Comparison of ENCODE assay signal across 24 mouse cellular contexts in the genomic region with DNA sequence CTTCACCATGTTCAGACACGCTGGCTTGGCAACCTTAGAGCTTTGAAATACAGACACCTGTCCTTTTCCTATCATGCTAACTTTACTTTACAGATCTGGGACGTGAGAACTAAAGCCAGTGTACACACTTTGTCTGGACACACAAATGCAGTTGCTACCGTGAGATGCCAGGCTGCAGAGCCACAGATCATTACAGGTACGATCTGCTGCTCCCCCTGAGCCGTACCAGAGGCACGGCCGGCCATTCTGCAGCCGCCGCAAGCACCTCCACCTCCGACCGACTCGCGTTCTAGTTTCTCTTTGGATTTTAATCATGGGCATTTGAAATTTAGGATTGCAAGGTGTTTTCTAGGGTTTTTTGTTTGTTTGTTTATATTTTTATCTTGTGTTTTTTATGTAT. TPM values are rescaled to one million over a fixed set of nuclear protein-coding genes. Genes with fewer than 3 reads are reported as not detected.
A peak's percentile ranks its signal among the peaks of the same experiment; 100 is the strongest.
DNase-seq lines count a peak whose midpoint lies in the region; ATAC-seq and TF ChIP-seq lines count a peak whose summit lies in the region.
"Had no signal": no experiment of that assay in that cellular context is flagged by ENCODE, and none has a peak within 500 bp of the region (broad histone marks: within the 10 kb centered on the region; RNA-seq: fewer than 3 reads in every experiment).

No protein-coding gene starts in this region.

- peak; percentile 27 for DNase-seq in heart, embryonic 10.5 days (ENCODE audit: low spot score)
- no peak for DNase-seq in heart, adult 2 months
- DNase-seq in heart, postnatal 4 days, result peak; percentile 1
- no peak for DNase-seq in heart, postnatal 14 days
- no peak for DNase-seq in lung, postnatal 0 days (ENCODE audit: low spot score)
- DNase-seq in lung, postnatal 25 days (ENCODE audit: low spot score), result no peak
- DNase-seq: adrenal gland, adult 2 months; adrenal gland, adult 8-10 months; adrenal gland, postnatal 10 days; adrenal gland, postnatal 14 days; adrenal gland, postnatal 25 days; adrenal gland, postnatal 36 days; B cell, adult 2 months; cerebellum, adult 11 months; cerebellum, adult 11-12 months; cerebellum, adult 18-20 months had no signal

- H3K27ac ChIP-seq in heart, embryonic 10.5 days, result no peak overlapping the region
- no peak overlapping the region for H3K27ac ChIP-seq in heart, adult 2 months
- H3K27ac ChIP-seq in lung, postnatal 0 days (ENCODE audit: low read length), result 0 out of 2 replicates have a peak overlapping the region, but pooled peaks have one; percentile 76

- TF ChIP-seq EP300 in heart, adult 2 months (IDR thresholded peaks at IDR 0.05; ENCODE audit: insufficient read depth, low read depth, low read length), result no peak
- TF ChIP-seq EP300 in lung, postnatal 0 days (IDR thresholded peaks at IDR 0.05), result no peak

- no peaks in the 10 kb centered on the region for H3K4me1 ChIP-seq in heart, embryonic 10.5 days
- H3K4me1 ChIP-seq in heart, adult 2 months (ENCODE audit: control insufficient read depth, insufficient read depth, low read length), result no peaks in the 10 kb centered on the region
- no peaks in the 10 kb centered on the region for H3K4me1 ChIP-seq in lung, postnatal 0 days (ENCODE audit: insufficient read depth, low read depth, low read length)

- no peak overlapping the region for H3K4me3 ChIP-seq in heart, embryonic 10.5 days
- no peak overlapping the region for H3K4me3 ChIP-seq in heart, adult 2 months
- no peak overlapping the region for H3K4me3 ChIP-seq in lung, postnatal 0 days (ENCODE audit: low read depth, low read length)

- TF ChIP-seq CTCF in heart, adult 2 months (IDR thresholded peaks at IDR 0.05), result no peak
- TF ChIP-seq CTCF in lung, postnatal 0 days (IDR thresholded peaks at IDR 0.05), result no peak

- no peak for TF ChIP-seq POLR2A in heart, adult 2 months (IDR thresholded peaks at IDR 0.05; ENCODE audit: insufficient read depth, low read depth, low read length)

- ATAC-seq in lung, postnatal 0 days, result no peak
- ATAC-seq: activated CD4-positive, CD25-positive, alpha-beta regulatory T cell, adult 4 months; CD4-positive, CD25-positive, alpha-beta regulatory T cell, adult 4 months; Patski had no signal

- H3K27me3 ChIP-seq in heart, embryonic 10.5 days (ENCODE audit: insufficient read depth, poor library complexity, severe bottlenecking), result no peaks in the 10 kb centered on the region
- no peaks in the 10 kb centered on the region for H3K27me3 ChIP-seq in heart, adult 2 months (ENCODE audit: control insufficient read depth, insufficient read depth, low read length)
- no peaks in the 10 kb centered on the region for H3K27me3 ChIP-seq in lung, postnatal 0 days (replicated peaks; ENCODE audit: insufficient read depth, low read length)
- H3K27me3 ChIP-seq: CH12.LX, Patski had no signal

- no peak overlapping the region for H3K9ac ChIP-seq in heart, adult 2 months (ENCODE audit: low read depth, low read length)
- no peak overlapping the region for H3K9ac ChIP-seq in lung, postnatal 0 days (replicated peaks; ENCODE audit: low read depth)

- WGBS in heart, embryonic 10.5 days, result 97% methylated on average over 13 of the region's 13 CpGs
- WGBS in heart, adult 2 months, result 96% methylated on average over 13 of the region's 13 CpGs
- 93% methylated on average over 13 of the region's 13 CpGs for WGBS in lung, postnatal 0 days

- intact Hi-C loops in heart, adult 2 months (cut with DNase I), result no loop called here
- intact Hi-C loops in heart, postnatal 14 days (cut with DNase I), result no loop called here

- H3K4me2 ChIP-seq in lung, postnatal 0 days (replicated peaks; ENCODE audit: low read depth, low read length), result no peak overlapping the region

- H3K9me3 ChIP-seq in heart, embryonic 10.5 days, result no peaks in the 10 kb centered on the region
- no peaks in the 10 kb centered on the region for H3K9me3 ChIP-seq in lung, postnatal 0 days (ENCODE audit: low read length)
- H3K9me3 ChIP-seq: G1E had no signal

- H3K79me2 ChIP-seq in heart, adult 2 months (replicated peaks; ENCODE audit: control insufficient read depth, insufficient read depth, low read length), result no peaks in the 10 kb centered on the region

- peaks cover 89% of the 10 kb centered on the region for H3K36me3 ChIP-seq in heart, embryonic 10.5 days
- H3K36me3 ChIP-seq in heart, adult 2 months (ENCODE audit: control insufficient read depth, insufficient read depth, low read length), result no peaks in the 10 kb centered on the region
- H3K36me3 ChIP-seq in lung, postnatal 0 days (ENCODE audit: insufficient read depth, low read length), result peaks cover 31% of the 10 kb centered on the region

RNA-seq across cellular contexts. Expression of a gene that starts 13.5 kb away (rescaled TPM):
- polyA plus RNA-seq in heart, embryonic 10.5 days (2016; fragmentation: Nextera tagmentation; extraction: Ambion mirVana), result 78.3 and 101 TPM in 2 replicates
- 10 to 100 TPM; 25.6 to 27.5 TPM for total RNA-seq in heart, adult 2 months (2021)
- 24.4 and 40.7 TPM in 2 replicates for polyA plus RNA-seq in heart, adult 2 months (2012; rRNA removed)
- total RNA-seq in heart, postnatal 4 days (2021), result 10 to 100 TPM; 34.9 to 37.4 TPM
- 10 to 100 TPM; 26.4 to 31.5 TPM for total RNA-seq in heart, postnatal 14 days (2021)
- polyA plus RNA-seq in lung, postnatal 0 days (2015; fragmentation: Nextera tagmentation; extraction: Ambion mirVana), result 54.5 and 57.8 TPM in 2 replicates

RNA-seq across cellular contexts. Expression of a gene that starts 19.2 kb away (rescaled TPM):
- 1.5 and 43.0 TPM in 2 replicates for polyA plus RNA-seq in heart, embryonic 10.5 days (2016; fragmentation: Nextera tagmentation; extraction: Ambion mirVana)
- not detected for total RNA-seq in heart, adult 2 months (2021)
- 0.56 TPM in 1 of 2 replicates, not detected in the other for polyA plus RNA-seq in heart, adult 2 months (2012; rRNA removed)
- total RNA-seq in heart, postnatal 4 days (2021), result under 1 TPM in 1 of 2 experiments, not detected in 1; 0.12 TPM
- total RNA-seq in heart, postnatal 14 days (2021), result not detected
- 0.25 and 0.31 TPM in 2 replicates for polyA plus RNA-seq in lung, postnatal 0 days (2015; fragmentation: Nextera tagmentation; extraction: Ambion mirVana)
- total RNA-seq: adrenal gland, postnatal 25 days; CH12.LX; ES-E14; MEL had no signal
- polyA plus RNA-seq: activated CD4-positive, CD25-positive, alpha-beta regulatory T cell, adult 4 months; C2C12; CD4-positive, CD25-positive, alpha-beta regulatory T cell, adult 4 months; G1E; Patski had no signal

RNA-seq across cellular contexts. Expression of a gene that starts 43.0 kb away (rescaled TPM):
- polyA plus RNA-seq in heart, embryonic 10.5 days (2016; fragmentation: Nextera tagmentation; extraction: Ambion mirVana), result 0.78 and 22.1 TPM in 2 replicates
- not detected for total RNA-seq in heart, adult 2 months (2021)
- polyA plus RNA-seq in heart, adult 2 months (2012; rRNA removed), result 0.73 TPM in 1 of 2 replicates, not detected in the other
- total RNA-seq in heart, postnatal 4 days (2021), result under 1 TPM; 0.11 to 0.21 TPM
- not detected for total RNA-seq in heart, postnatal 14 days (2021)
- 0.50 and 0.52 TPM in 2 replicates for polyA plus RNA-seq in lung, postnatal 0 days (2015; fragmentation: Nextera tagmentation; extraction: Ambion mirVana)
- total RNA-seq: CH12.LX, ES-E14, MEL had no signal
- polyA plus RNA-seq: activated CD4-positive, CD25-positive, alpha-beta regulatory T cell, adult 4 months; C2C12; CD4-positive, CD25-positive, alpha-beta regulatory T cell, adult 4 months; G1E; Patski had no signal

RNA-seq across cellular contexts. Expression of a gene that starts 58.9 kb away (rescaled TPM):
- 0.09 and 0.18 TPM in 2 replicates for polyA plus RNA-seq in heart, embryonic 10.5 days (2016; fragmentation: Nextera tagmentation; extraction: Ambion mirVana)
- total RNA-seq in heart, adult 2 months (2021), result under 1 TPM; 0.52 to 0.80 TPM
- 0.14 and 0.23 TPM in 2 replicates for polyA plus RNA-seq in heart, adult 2 months (2012; rRNA removed)
- total RNA-seq in heart, postnatal 4 days (2021), result 1 to 10 TPM; 1.2 to 1.3 TPM
- 1 to 10 TPM; 1.0 to 1.3 TPM for total RNA-seq in heart, postnatal 14 days (2021)
- polyA plus RNA-seq in lung, postnatal 0 days (2015; fragmentation: Nextera tagmentation; extraction: Ambion mirVana), result 0.19 and 0.20 TPM in 2 replicates
- total RNA-seq: CH12.LX, MEL had no signal
- polyA plus RNA-seq: activated CD4-positive, CD25-positive, alpha-beta regulatory T cell, adult 4 months; CD4-positive, CD25-positive, alpha-beta regulatory T cell, adult 4 months; G1E had no signal

Comparison
In these comparisons a context has a peak if more than half of its experiments do, and no peak if none do; other contexts are left out.
1. DNase-seq: peak in heart, embryonic 10.5 days (single experiment) and heart, postnatal 4 days (single experiment); none in heart, adult 2 months (0 of 2), heart, postnatal 14 days (0 of 2), lung, postnatal 0 days (single experiment) and lung, postnatal 25 days (single experiment).